Mouse (Mus musculus): Measurements from ENCODE around the gene Gtf3c1. TPM values are rescaled to one million over a fixed set of nuclear protein-coding genes. Genes with fewer than 3 reads are reported as not detected.

Gtf3c1 gene
- polyA plus RNA-seq, 1 experiment from 2014 or later = 28.7 TPM

DNA sequence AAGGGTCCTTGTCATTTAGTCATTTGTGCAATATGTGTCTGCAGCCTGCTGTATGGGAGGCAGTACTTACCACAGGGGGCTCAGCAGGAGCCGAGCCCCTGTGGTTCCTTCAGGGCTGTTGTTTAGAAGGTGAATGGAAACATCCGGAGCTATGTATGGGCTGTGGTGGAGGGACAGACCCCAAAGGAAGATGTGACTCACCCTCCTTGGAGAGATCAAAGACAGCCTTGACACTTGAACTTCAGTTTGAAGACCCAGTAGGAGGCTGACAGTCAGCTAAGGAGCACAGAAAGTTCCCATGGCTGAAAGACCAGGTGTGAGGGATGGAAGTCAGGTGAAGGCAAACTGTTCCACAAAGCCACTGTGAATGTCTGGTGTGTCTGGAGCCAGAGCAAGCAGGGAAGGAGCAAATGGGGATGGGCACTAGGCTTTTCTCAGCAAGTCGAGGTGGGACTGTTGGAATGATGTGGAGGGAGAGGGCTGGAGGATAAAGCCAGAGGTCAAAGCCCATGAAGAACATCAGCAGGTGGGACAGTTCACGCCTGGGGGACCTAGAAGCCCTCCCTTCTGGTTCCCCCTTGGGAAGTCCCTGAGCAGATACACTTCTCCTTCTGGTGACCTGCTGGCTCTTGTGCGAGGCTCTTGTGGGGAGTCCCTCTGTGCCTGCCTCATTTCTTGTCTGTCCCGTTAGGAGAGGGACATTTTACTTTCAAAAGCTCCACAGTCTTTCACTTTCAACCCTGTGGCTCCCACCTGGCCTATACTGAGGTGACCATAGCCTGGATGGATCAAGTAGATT, 100.0 kb downstream of the Gtf3c1 start:
- WGBS = 64% methylated on average over 6 of the region's 6 CpGs
- no peak for ATAC-seq (ENCODE audit: low read depth)

DNA sequence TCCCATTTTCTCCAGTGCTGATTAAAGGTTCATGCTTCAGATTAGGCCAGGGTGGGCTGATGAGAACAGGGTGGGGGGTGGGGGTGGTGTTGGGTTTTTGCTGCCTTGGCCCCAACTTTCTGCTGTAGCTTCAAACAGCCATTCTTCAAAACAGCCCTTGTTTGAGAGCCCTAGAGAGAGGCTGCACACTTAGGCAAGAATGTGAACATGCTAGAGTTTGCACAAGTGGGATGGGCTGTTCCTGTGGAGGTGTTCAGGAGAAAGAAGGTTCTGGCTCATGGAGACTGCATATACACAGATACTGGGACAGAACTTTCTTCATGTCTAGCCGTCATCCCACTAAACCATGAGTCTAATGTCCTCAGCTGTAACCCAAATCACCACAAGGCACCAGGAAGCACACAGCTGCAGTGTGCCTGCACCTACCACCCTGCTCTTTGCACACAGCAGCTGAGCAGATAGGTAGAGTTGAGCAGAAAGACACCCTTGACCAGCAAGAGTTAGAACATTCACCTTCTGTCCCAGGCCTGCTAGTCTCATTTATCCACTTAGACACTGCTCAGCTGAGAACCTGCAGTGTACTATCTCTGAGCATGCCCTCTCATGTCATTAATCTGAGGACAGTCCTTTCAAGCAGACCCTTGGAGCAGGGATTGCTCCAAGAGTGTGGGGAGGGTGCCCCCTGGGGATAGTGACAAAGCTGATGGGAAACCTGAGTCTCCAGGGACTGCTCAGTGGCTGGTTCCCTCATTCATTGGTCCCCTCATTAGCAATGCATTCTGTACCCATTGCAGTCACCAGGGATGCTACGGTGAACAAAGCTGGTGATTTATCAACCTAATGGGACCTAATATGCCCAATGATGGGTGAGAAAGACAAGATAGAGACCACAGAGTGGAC, 101.1 kb downstream of the Gtf3c1 start:
- no peak overlapping the region for H3K9ac ChIP-seq
- H3K36me3 ChIP-seq = no peaks in the 10 kb centered on the region
- no peaks in the 10 kb centered on the region for H3K27me3 ChIP-seq
- H3K4me3 ChIP-seq = no peak overlapping the region
- no peak overlapping the region for H3K27ac ChIP-seq (replicated peaks)
- no peak for ATAC-seq (ENCODE audit: low read depth)
- 56% methylated on average over 2 of the region's 2 CpGs for WGBS
- no peak overlapping the region for H3K4me2 ChIP-seq
- H3K4me1 ChIP-seq (replicated peaks) = no peaks in the 10 kb centered on the region
- 0 out of 2 replicates have a peak, but pooled peaks cover 5% of the 10 kb centered on the region for H3K9me3 ChIP-seq

More for the DNA sequence above, 100.0 kb downstream of the Gtf3c1 start:
- H3K27ac ChIP-seq (replicated peaks) = no peak overlapping the region
- H3K9ac ChIP-seq = no peak overlapping the region
- H3K4me2 ChIP-seq = no peak overlapping the region
- no peak overlapping the region for H3K4me3 ChIP-seq
- H3K4me1 ChIP-seq (replicated peaks) = no peaks in the 10 kb centered on the region
- H3K9me3 ChIP-seq = 0 out of 2 replicates have a peak, but pooled peaks cover 5% of the 10 kb centered on the region
- no peaks in the 10 kb centered on the region for H3K27me3 ChIP-seq
- no peaks in the 10 kb centered on the region for H3K36me3 ChIP-seq

- H3K4me3 ChIP-seq = no peak overlapping the region
- H3K4me2 ChIP-seq = no peak overlapping the region
- ATAC-seq (ENCODE audit: low read depth) = no peak
- no peaks in the 10 kb centered on the region for H3K36me3 ChIP-seq
- H3K4me1 ChIP-seq (replicated peaks) = no peaks in the 10 kb centered on the region
- H3K9me3 ChIP-seq = 0 out of 2 replicates have a peak, but pooled peaks cover 5% of the 10 kb centered on the region
- H3K27me3 ChIP-seq = no peaks in the 10 kb centered on the region
- 60% methylated on average over 4 of the region's 4 CpGs for WGBS
- no peak overlapping the region for H3K27ac ChIP-seq (replicated peaks)
- H3K9ac ChIP-seq = no peak overlapping the region
Measured at GRCm38 (mm10) chr7:125605725-125606139, 101.8 kb downstream of the Gtf3c1 start.

GRCm38 (mm10) chr7:125604362-125605319, 102.9 kb downstream of the Gtf3c1 start:
- Histone ChIP-seq H3K4me1 (replicated peaks) (no peaks in the 10 kb centered on the region), H3K27ac (replicated peaks) (no peak overlapping the region), H3K4me3 (no peak overlapping the region), H3K27me3 (no peaks in the 10 kb centered on the region), H3K9ac (no peak overlapping the region), H3K36me3 (no peaks in the 10 kb centered on the region), H3K9me3 (0 out of 2 replicates have a peak, but pooled peaks cover 5% of the 10 kb centered on the region), H3K4me2 (no peak overlapping the region)
- 83% methylated on average over 12 of the region's 12 CpGs for WGBS
- ATAC-seq (ENCODE audit: low read depth) = no peak

DNA sequence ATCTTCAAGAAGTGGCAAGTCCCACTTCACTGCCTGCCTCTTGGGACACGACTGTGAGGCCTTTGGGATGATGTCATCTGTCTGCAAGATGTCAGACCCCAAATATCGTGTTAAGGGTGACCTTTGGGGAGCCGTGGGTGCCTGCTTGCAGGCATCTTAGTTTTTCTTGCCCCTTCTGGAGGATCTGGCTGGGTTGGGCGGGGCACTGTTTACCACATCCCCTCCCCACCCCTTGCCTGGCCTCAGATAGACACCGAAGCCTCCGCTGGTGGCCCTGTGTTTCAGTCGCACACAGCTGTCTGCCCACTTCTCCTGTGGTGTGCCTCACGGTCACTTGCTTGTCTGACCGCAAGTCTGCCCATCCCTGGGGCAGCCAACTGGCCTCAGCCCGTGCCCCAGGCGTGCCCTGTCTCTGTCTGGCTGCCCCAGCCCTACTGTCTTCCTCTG, 104.4 kb downstream of the Gtf3c1 start, which contains the start of gene Il21r:
Gene Il21r, plus strand, starts transcription at position 245 of the 447 bp plus-strand sequence.
- no peak within 1 kb of the TSS for H3K27ac ChIP-seq (replicated peaks)
- H3K27me3 ChIP-seq = no peaks in the 10 kb centered on the region
- H3K9me3 ChIP-seq = no peaks in the 10 kb centered on the region
- H3K36me3 ChIP-seq = no peaks in the 10 kb centered on the region
- no peak for ATAC-seq (ENCODE audit: low read depth)
- WGBS = 78% methylated on average over 11 of the region's 11 CpGs
- H3K4me3 ChIP-seq = no peak within 1 kb of the TSS
- no peaks in the 10 kb centered on the region for H3K4me1 ChIP-seq (replicated peaks)
- no peak within 1 kb of the TSS for H3K9ac ChIP-seq
- no peak within 1 kb of the TSS for H3K4me2 ChIP-seq

- no peaks in the 10 kb centered on the region for H3K4me1 ChIP-seq (replicated peaks)
- no peaks in the 10 kb centered on the region for H3K36me3 ChIP-seq
- no peak overlapping the region for H3K4me3 ChIP-seq
- WGBS = 82% methylated on average over 11 of the region's 11 CpGs
- ATAC-seq (ENCODE audit: low read depth) = no peak
- H3K27me3 ChIP-seq = no peaks in the 10 kb centered on the region
- no peak overlapping the region for H3K4me2 ChIP-seq
- no peaks in the 10 kb centered on the region for H3K9me3 ChIP-seq
- no peak overlapping the region for H3K9ac ChIP-seq
- no peak overlapping the region for H3K27ac ChIP-seq (replicated peaks)
Measured at GRCm38 (mm10) chr7:125601821-125602448, 105.6 kb downstream of the Gtf3c1 start.

DNA sequence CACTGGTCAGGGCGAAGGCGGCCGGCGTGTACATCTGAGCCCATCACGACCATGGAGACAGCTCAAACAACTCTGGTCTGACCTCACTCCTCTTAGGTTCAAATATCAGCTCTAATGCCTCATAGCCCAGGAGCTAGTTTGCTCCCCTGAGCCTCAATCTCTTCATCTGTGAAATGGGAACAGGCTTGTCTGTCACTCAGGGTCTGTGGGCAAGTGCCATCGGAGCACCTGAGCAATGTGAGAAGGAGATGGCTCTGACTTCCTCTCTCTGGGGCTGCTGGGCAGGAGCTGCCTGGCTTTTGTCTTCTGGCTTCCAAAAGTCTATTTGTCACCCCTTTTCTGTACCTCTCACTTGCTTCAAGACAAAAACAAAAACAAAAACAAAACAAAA, 106.3 kb downstream of the Gtf3c1 start:
- no peak overlapping the region for H3K4me3 ChIP-seq
- H3K9ac ChIP-seq = no peak overlapping the region
- H3K27ac ChIP-seq (replicated peaks) = no peak overlapping the region
- H3K4me2 ChIP-seq = no peak overlapping the region
- no peaks in the 10 kb centered on the region for H3K9me3 ChIP-seq
- no peaks in the 10 kb centered on the region for H3K4me1 ChIP-seq (replicated peaks)
- WGBS = 86% methylated on average over 6 of the region's 6 CpGs
- H3K36me3 ChIP-seq = no peaks in the 10 kb centered on the region
- no peak for ATAC-seq (ENCODE audit: low read depth)
- no peaks in the 10 kb centered on the region for H3K27me3 ChIP-seq

DNA sequence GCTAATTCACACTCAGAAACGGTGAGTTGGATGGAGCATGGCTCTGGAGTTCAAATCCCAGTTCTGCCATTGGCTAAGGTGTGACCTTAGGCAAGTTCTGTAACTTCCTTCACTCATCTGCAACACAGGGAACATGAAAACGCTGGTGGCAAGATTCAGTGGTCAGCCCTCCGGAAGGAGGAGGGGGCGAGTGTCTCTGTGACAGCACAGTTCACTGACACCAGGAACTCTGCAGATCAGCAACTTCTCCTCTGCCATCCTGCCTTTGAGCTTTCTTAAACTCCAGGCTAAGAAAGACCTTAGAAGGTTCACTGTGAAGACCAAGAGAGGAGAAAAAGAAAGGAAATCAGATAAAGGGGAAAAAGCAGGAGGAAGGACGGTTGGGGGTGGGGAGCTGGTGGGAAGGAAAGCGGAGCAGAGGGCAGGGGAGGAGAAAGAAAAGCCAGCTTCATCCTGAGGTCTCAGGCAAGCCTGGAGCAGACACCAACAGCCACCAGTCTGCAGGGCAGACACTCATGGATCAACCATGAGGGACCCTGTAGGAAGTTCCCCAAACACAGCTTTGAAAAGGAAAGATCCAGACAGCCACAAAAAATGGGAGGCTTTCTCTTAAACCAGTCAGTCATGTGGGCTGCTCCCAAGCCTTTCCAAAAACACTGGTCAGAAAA, 106.8 kb downstream of the Gtf3c1 start:
- Histone ChIP-seq H3K9me3 (no peaks in the 10 kb centered on the region), H3K36me3 (no peaks in the 10 kb centered on the region), H3K4me3 (no peak overlapping the region), H3K4me1 (replicated peaks) (no peaks in the 10 kb centered on the region), H3K27ac (replicated peaks) (no peak overlapping the region), H3K27me3 (no peaks in the 10 kb centered on the region), H3K9ac (no peak overlapping the region), H3K4me2 (no peak overlapping the region)
- no peak for ATAC-seq (ENCODE audit: low read depth)
- WGBS = 55% methylated on average over 6 of the region's 6 CpGs

GRCm38 (mm10) chr7:125600136-125600535, 107.4 kb downstream of the Gtf3c1 start:
- Histone ChIP-seq H3K36me3 (no peaks in the 10 kb centered on the region), H3K9me3 (no peaks in the 10 kb centered on the region), H3K4me2 (no peak overlapping the region), H3K4me3 (no peak overlapping the region), H3K9ac (no peak overlapping the region), H3K4me1 (replicated peaks) (no peaks in the 10 kb centered on the region), H3K27me3 (no peaks in the 10 kb centered on the region), H3K27ac (replicated peaks) (no peak overlapping the region)
- no peak for ATAC-seq (ENCODE audit: low read depth)
- WGBS = 81% methylated on average over 10 of the region's 10 CpGs

- H3K4me3 ChIP-seq = no peak overlapping the region
- H3K27ac ChIP-seq (replicated peaks) = no peak overlapping the region
- H3K9me3 ChIP-seq = no peaks in the 10 kb centered on the region
- H3K4me1 ChIP-seq (replicated peaks) = no peaks in the 10 kb centered on the region
- 73% methylated on average over 4 of the region's 4 CpGs for WGBS
- no peaks in the 10 kb centered on the region for H3K36me3 ChIP-seq
- no peaks in the 10 kb centered on the region for H3K27me3 ChIP-seq
- H3K4me2 ChIP-seq = no peak overlapping the region
- ATAC-seq (ENCODE audit: low read depth) = no peak
- H3K9ac ChIP-seq = no peak overlapping the region
Measured at GRCm38 (mm10) chr7:125599373-125599973, 108.1 kb downstream of the Gtf3c1 start.

Measured in neural tube, embryonic 13.5 days (tissue).